Mouse (Mus musculus) heart, embryonic 11.5 days (tissue): ENCODE results near the gene Ints3. TPM values are rescaled to one million over a fixed set of nuclear protein-coding genes. Genes with fewer than 3 reads are reported as not detected.

Experiments
- ATAC-seq: fragments of 200-750 bp; cut with Nextera tagmentation; replicated peaks from 2 replicates; pipeline ENCODE4 v1.8.0; 2017; ENCODE audit warnings: moderate library complexity; ENCODE audit not compliant: insufficient number of reproducible peaks, low FRiP score, low TSS enrichment
- H3K27ac ChIP-seq: fragments of 300-500 bp; sonication (generic); 2 replicates; pipeline ENCODE4 v1.5.1; 2014; ENCODE audit warnings: mild to moderate bottlenecking, low read depth, low read length
- H3K27me3 ChIP-seq: fragments of 300-500 bp; sonication (generic); 2 replicates; pipeline ENCODE4 v1.6.1; 2014; ENCODE audit warnings: mild to moderate bottlenecking, low read length, mixed read lengths; ENCODE audit not compliant: control insufficient read depth, insufficient read depth
- H3K36me3 ChIP-seq: fragments of 300-500 bp; sonication (generic); 2 replicates; pipeline ENCODE4 v1.6.1; 2014; ENCODE audit warnings: mild to moderate bottlenecking, low read length, moderate library complexity, mixed read lengths; ENCODE audit not compliant: control insufficient read depth, insufficient read depth
- H3K4me1 ChIP-seq: fragments of 300-500 bp; sonication (generic); 2 replicates; pipeline ENCODE4 v1.6.1; 2014; ENCODE audit warnings: low read length; ENCODE audit not compliant: control insufficient read depth, insufficient read depth
- H3K4me2 ChIP-seq: fragments of 300-500 bp; sonication (generic); 2 replicates; pipeline ENCODE4 v1.6.1; 2014; ENCODE audit warnings: mild to moderate bottlenecking, moderate library complexity
- H3K4me3 ChIP-seq: fragments of 300-500 bp; sonication (generic); 2 replicates; pipeline ENCODE4 v1.5.1; 2014; ENCODE audit warnings: low read depth, low read length
- H3K9ac ChIP-seq: fragments of 300-500 bp; sonication (generic); 2 replicates; pipeline ENCODE4 v1.6.1; 2014; ENCODE audit warnings: mild to moderate bottlenecking, low read depth, low read length, moderate library complexity
- H3K9me3 ChIP-seq: fragments of 300-500 bp; sonication (generic); replicated peaks from 2 replicates; pipeline ENCODE4 v1.6.1; 2016; ENCODE audit warnings: low read length; ENCODE audit not compliant: control insufficient read depth
- WGBS: fragments of 180-500 bp; shearing (Covaris S2); extraction: QIAGEN DNeasy Blood & Tissue Kit; methylation state at CpG from one replicate; pipeline ENCODE4 v1.1.7; 2014; ENCODE audit not compliant: insufficient replicate concordance; 5-methylcytosine and 5-hydroxymethylcytosine counted together
- polyA plus RNA-seq: library from polyadenylated mRNA; unstranded; fragments of >200 nt; fragmentation: Nextera tagmentation; extraction: Ambion mirVana; gene quantifications from 2 replicates; pipeline ENCODE4 v1.2.1, GENCODE M21; 2014

The Ints3 gene
- polyA plus RNA-seq, 1 experiment from 2014 or later = 26.9 TPM

GRCm38 (mm10) chr3:90434073-90434730 is 780 bp upstream of the Ints3 start:
- Histone ChIP-seq H3K4me2 (peak overlapping the region; percentile 94), H3K27ac (peak overlapping the region; percentile 97), H3K4me1 (peaks cover 20% of the 10 kb centered on the region), H3K9me3 (no peaks in the 10 kb centered on the region), H3K27me3 (no peaks in the 10 kb centered on the region), H3K9ac (peak overlapping the region; percentile 62), H3K36me3 (no peaks in the 10 kb centered on the region), H3K4me3 (peak overlapping the region; percentile 76)
- 57% methylated on average over 11 of the region's 11 CpGs for WGBS
- ATAC-seq = no peak

GRCm38 (mm10) chr3:90432811-90433219 is 607 bp downstream of the Ints3 start:
- Histone ChIP-seq H3K9ac (peak overlapping the region; percentile 97), H3K27ac (peak overlapping the region; percentile 97), H3K4me1 (peaks cover 24% of the 10 kb centered on the region), H3K36me3 (no peaks in the 10 kb centered on the region), H3K9me3 (no peaks in the 10 kb centered on the region), H3K4me3 (peak overlapping the region; percentile 76), H3K4me2 (peak overlapping the region; percentile 94), H3K27me3 (no peaks in the 10 kb centered on the region)
- peak; percentile 28; the same call in 1 of the 2 replicates for ATAC-seq
- whole genome bisulfite sequencing = 1% methylated on average over 12 of the region's 12 CpGs

- no peak for ATAC-seq
- H3K4me1 ChIP-seq = peaks cover 24% of the 10 kb centered on the region
- H3K36me3 ChIP-seq = no peaks in the 10 kb centered on the region
- peak overlapping the region; percentile 94 for H3K4me2 ChIP-seq
- H3K9me3 ChIP-seq = no peaks in the 10 kb centered on the region
- H3K27me3 ChIP-seq = no peaks in the 10 kb centered on the region
- H3K27ac ChIP-seq = no peak overlapping the region
- WGBS = 21% methylated on average over 2 of the region's 2 CpGs
- peak overlapping the region; percentile 97 for H3K9ac ChIP-seq
- peak overlapping the region; percentile 76 for H3K4me3 ChIP-seq
Observed at GRCm38 (mm10) chr3:90432348-90432747, 1.1 kb downstream of the Ints3 start.

DNA sequence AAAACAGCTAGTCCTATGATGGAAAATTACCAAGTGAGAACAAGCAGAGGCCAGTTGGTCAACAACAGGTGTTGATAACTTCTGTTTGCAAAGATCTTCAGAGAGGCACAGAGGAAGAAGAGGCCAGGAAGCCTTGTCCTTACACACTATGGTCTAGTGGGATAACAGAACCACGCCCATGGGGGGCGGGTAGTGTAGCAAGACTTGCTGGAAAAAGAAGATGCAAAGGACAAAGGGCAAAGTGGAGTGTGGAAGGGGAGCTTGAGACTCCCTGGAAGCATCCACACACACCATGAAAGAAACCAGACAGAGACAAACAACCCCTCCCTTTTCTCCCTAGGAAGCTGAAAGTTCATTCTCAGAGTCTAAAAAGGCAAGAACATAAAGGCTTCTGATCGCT is 3.8 kb downstream of the Ints3 start:
- no peak for ATAC-seq
- Histone ChIP-seq H3K9ac (no peak overlapping the region), H3K36me3 (no peaks in the 10 kb centered on the region), H3K4me3 (no peak overlapping the region), H3K27me3 (no peaks in the 10 kb centered on the region), H3K27ac (peak overlapping the region; percentile 57), H3K4me1 (peaks cover 24% of the 10 kb centered on the region), H3K4me2 (peak overlapping the region; percentile 38), H3K9me3 (no peaks in the 10 kb centered on the region)
- 83% methylated on average over 3 of the region's 3 CpGs for WGBS

DNA sequence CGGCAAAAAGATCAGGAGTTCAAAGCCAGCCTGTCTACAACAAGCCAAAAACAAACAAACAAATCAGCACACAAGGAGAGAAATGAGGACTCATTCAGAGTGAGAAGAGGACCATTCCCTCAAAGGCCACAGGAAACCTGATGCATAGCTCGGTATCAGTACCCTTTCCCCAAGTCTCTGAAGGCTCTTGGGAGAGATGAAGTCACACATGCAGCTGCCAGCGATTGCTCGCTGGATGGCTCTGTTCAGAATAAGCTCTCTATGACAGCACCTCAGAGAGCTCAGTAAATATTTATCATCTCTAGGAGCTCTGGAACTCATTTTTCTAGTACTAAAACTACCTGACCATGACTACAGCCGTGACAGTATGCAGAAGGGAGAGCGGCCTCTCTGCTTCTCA is 5.2 kb downstream of the Ints3 start:
- H3K36me3 ChIP-seq = peaks cover 5% of the 10 kb centered on the region; the same call in 1 of the 2 replicates
- H3K4me3 ChIP-seq = no peak overlapping the region
- H3K4me2 ChIP-seq = no peak overlapping the region
- ATAC-seq = no peak
- WGBS = 72% methylated on average over 6 of the region's 6 CpGs
- no peaks in the 10 kb centered on the region for H3K9me3 ChIP-seq
- H3K9ac ChIP-seq = no peak overlapping the region
- H3K4me1 ChIP-seq = peaks cover 21% of the 10 kb centered on the region
- no peak overlapping the region for H3K27ac ChIP-seq
- H3K27me3 ChIP-seq = no peaks in the 10 kb centered on the region

DNA sequence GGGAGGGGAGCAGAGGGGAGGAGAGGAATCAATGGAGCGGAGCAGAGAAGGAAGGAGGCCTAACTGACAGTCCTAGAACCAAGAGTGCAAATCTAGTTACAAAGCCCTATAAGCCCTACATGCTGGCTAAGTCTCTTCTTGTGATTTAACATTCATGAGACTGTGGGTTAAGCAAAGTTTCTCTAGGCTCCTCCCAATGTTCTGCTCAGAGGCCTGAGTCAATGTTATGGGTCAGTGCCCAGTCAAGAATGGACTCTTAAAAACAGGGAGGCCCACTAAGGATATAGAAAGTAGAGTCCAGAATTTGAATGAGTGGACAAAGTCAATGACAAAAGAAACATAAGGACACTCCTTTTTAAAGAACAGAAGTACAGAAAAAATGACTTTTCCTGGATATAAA is 5.8 kb downstream of the Ints3 start:
- Histone ChIP-seq H3K9me3 (no peaks in the 10 kb centered on the region), H3K9ac (no peak overlapping the region), H3K36me3 (peaks cover 5% of the 10 kb centered on the region; the same call in 1 of the 2 replicates), H3K4me1 (peaks cover 21% of the 10 kb centered on the region), H3K27me3 (no peaks in the 10 kb centered on the region), H3K27ac (no peak overlapping the region), H3K4me2 (no peak overlapping the region), H3K4me3 (no peak overlapping the region)
- WGBS = 100% methylated on average over 1 of the region's 1 CpGs
- no peak for ATAC-seq

GRCm38 (mm10) chr3:90425499-90425898 is 7.9 kb downstream of the Ints3 start:
- H3K9ac ChIP-seq = no peak overlapping the region
- H3K4me3 ChIP-seq = no peak overlapping the region
- peaks cover 17% of the 10 kb centered on the region for H3K36me3 ChIP-seq
- H3K9me3 ChIP-seq = no peaks in the 10 kb centered on the region
- 72% methylated on average over 2 of the region's 2 CpGs for WGBS
- H3K4me2 ChIP-seq = no peak overlapping the region
- H3K27ac ChIP-seq = no peak overlapping the region
- ATAC-seq = no peak
- H3K27me3 ChIP-seq = no peaks in the 10 kb centered on the region
- peaks cover 4% of the 10 kb centered on the region; the same call in 1 of the 2 replicates for H3K4me1 ChIP-seq

GRCm38 (mm10) chr3:90423549-90423948 is 9.9 kb downstream of the Ints3 start:
- peaks cover 23% of the 10 kb centered on the region for H3K36me3 ChIP-seq
- H3K4me2 ChIP-seq = no peak overlapping the region
- ATAC-seq = no peak
- H3K4me1 ChIP-seq = no peaks in the 10 kb centered on the region
- H3K27ac ChIP-seq = no peak overlapping the region
- no peaks in the 10 kb centered on the region for H3K27me3 ChIP-seq
- H3K4me3 ChIP-seq = no peak overlapping the region
- H3K9ac ChIP-seq = no peak overlapping the region
- H3K9me3 ChIP-seq = no peaks in the 10 kb centered on the region

DNA sequence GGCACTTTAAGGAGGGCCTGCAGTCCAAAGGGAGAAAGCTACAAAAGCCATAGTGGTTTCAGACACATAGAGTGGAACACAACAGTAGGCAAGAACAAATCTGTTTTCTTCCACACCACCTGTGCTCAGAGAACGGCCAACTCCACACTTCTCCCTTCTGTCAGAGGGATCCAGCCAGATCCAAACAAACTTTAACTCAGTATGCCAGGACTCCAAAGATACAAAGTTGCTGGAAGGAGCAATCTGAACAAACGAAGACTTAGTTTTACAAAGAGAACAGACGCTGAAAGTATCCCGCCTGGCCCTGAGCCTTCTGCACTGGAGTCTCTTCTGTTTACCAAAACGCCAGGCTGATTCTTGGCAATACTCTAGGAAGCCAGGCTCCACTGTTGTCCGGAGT is 12.7 kb downstream of the Ints3 start:
- 91% methylated on average over 6 of the region's 6 CpGs for WGBS
- Histone ChIP-seq H3K4me1 (no peaks in the 10 kb centered on the region), H3K27me3 (no peaks in the 10 kb centered on the region), H3K36me3 (peaks cover 27% of the 10 kb centered on the region), H3K9ac (no peak overlapping the region), H3K4me3 (no peak overlapping the region), H3K4me2 (no peak overlapping the region), H3K9me3 (no peaks in the 10 kb centered on the region), H3K27ac (no peak overlapping the region)
- ATAC-seq = no peak
